Mouse (Mus musculus) limb, embryonic 13.5 days (tissue): Measurements from ENCODE around the gene Ufsp1. TPM values are rescaled to one million over a fixed set of nuclear protein-coding genes. Genes with fewer than 3 reads are reported as not detected.
"Not testable (repeated sequence)": the region's sequence is repeated elsewhere in the genome, so short reads cannot be mapped to it uniquely, and the experiment has no call there.

Experiments used
- ATAC-seq: fragments of 200-750 bp; cut with Nextera tagmentation; 2 replicates; pipeline ENCODE4 v1.8.0; 2017; ENCODE audit warnings: low read depth, moderate number of reproducible peaks, moderate TSS enrichment; ENCODE audit not compliant: low FRiP score
- H3K27ac ChIP-seq: fragments of 300-500 bp; sonication (generic); 2 replicates; pipeline ENCODE4 v1.5.1; 2015; ENCODE audit warnings: inconsistent platforms, mild to moderate bottlenecking, moderate library complexity
- H3K27me3 ChIP-seq: fragments of 300-500 bp; sonication (generic); 2 replicates; pipeline ENCODE4 v1.6.1; 2015; ENCODE audit warnings: mild to moderate bottlenecking, inconsistent platforms
- H3K36me3 ChIP-seq: fragments of 300-500 bp; sonication (generic); 2 replicates; pipeline ENCODE4 v1.6.1; 2015; ENCODE audit warnings: inconsistent platforms, mild to moderate bottlenecking, moderate library complexity
- H3K4me1 ChIP-seq: fragments of 300-500 bp; sonication (generic); 2 replicates; pipeline ENCODE4 v1.6.1; 2015; ENCODE audit warnings: inconsistent platforms
- H3K4me2 ChIP-seq: fragments of 300-500 bp; sonication (generic); replicated peaks from 2 replicates; pipeline ENCODE4 v1.6.1; 2015; ENCODE audit warnings: inconsistent platforms, mild to moderate bottlenecking, moderate library complexity
- H3K4me3 ChIP-seq: fragments of 300-500 bp; sonication (generic); 2 replicates; pipeline ENCODE4 v1.5.1; 2015; ENCODE audit warnings: moderate library complexity, mild to moderate bottlenecking, inconsistent platforms
- H3K9ac ChIP-seq: fragments of 300-500 bp; sonication (generic); 2 replicates; pipeline ENCODE4 v1.6.1; 2015; ENCODE audit warnings: mild to moderate bottlenecking, inconsistent platforms
- H3K9me3 ChIP-seq: fragments of 300-500 bp; sonication (generic); 2 replicates; pipeline ENCODE4 v1.6.1; 2016; ENCODE audit warnings: inconsistent platforms
- WGBS: fragments of 180-500 bp; shearing (Covaris S2); methylation state at CpG from one replicate; pipeline ENCODE4 v1.1.7; 2015; 5-methylcytosine and 5-hydroxymethylcytosine counted together
- polyA plus RNA-seq: library from polyadenylated mRNA; unstranded; fragments of >200 nt; fragmentation: Nextera tagmentation; extraction: Ambion mirVana; gene quantifications from 2 replicates; pipeline ENCODE4 v1.2.1, GENCODE M21; 2015

Ufsp1 gene
- polyA plus RNA-seq = 8.4 and 9.6 TPM in 2 replicates

GRCm38 (mm10) chr5:137293839-137294743 is at the start of gene Ufsp1:
TSS of gene Ufsp1 (plus strand) at chr5:137294629.
- Histone ChIP-seq H3K4me2 (peak within 1 kb of the TSS; percentile 100), H3K4me3 (peak within 1 kb of the TSS; percentile 61), H3K27me3 (peaks cover 42% of the 10 kb centered on the region), H3K27ac (peak within 1 kb of the TSS; percentile 85), H3K9me3 (no peaks in the 10 kb centered on the region), H3K9ac (peak within 1 kb of the TSS; percentile 84), H3K4me1 (peaks cover 18% of the 10 kb centered on the region), H3K36me3 (peaks cover 44% of the 10 kb centered on the region)
- ATAC-seq = peak; percentile 95
- under 1% methylated on average over 52 of the region's 52 CpGs for WGBS

- H3K27ac ChIP-seq = no peak overlapping the region
- no peak overlapping the region for H3K4me3 ChIP-seq
- no peak for ATAC-seq
- no peaks in the 10 kb centered on the region for H3K36me3 ChIP-seq
- H3K4me1 ChIP-seq = peaks cover 7% of the 10 kb centered on the region
- H3K9me3 ChIP-seq = no peaks in the 10 kb centered on the region
- 79% methylated on average over 14 of the region's 14 CpGs for WGBS
- H3K9ac ChIP-seq = no peak overlapping the region
- no peaks in the 10 kb centered on the region for H3K27me3 ChIP-seq
- no peak overlapping the region for H3K4me2 ChIP-seq
Observed at GRCm38 (mm10) chr5:137263897-137264720, 30.3 kb upstream of the Ufsp1 start.

GRCm38 (mm10) chr5:137264787-137265186 is 29.6 kb upstream of the Ufsp1 start:
- Histone ChIP-seq H3K36me3 (no peaks in the 10 kb centered on the region), H3K4me3 (no peak overlapping the region), H3K27me3 (no peaks in the 10 kb centered on the region), H3K4me2 (no peak overlapping the region), H3K27ac (no peak overlapping the region), H3K4me1 (peaks cover 7% of the 10 kb centered on the region), H3K9me3 (no peaks in the 10 kb centered on the region), H3K9ac (no peak overlapping the region)
- ATAC-seq = no peak
- 93% methylated on average over 11 of the region's 11 CpGs for WGBS

- 37% methylated on average over 14 of the region's 18 CpGs for WGBS
Observed at GRCm38 (mm10) chr5:137268131-137268910, 26.1 kb upstream of the Ufsp1 start.

GRCm38 (mm10) chr5:137277360-137278342 is 16.8 kb upstream of the Ufsp1 start:
- H3K27me3 ChIP-seq = 0 out of 2 replicates have a peak, but pooled peaks cover 7% of the 10 kb centered on the region
- H3K9me3 ChIP-seq = peaks cover 13% of the 10 kb centered on the region
- H3K9ac ChIP-seq = peak overlapping the region; percentile 19; the same call in 1 of the 2 replicates
- peaks cover 9% of the 10 kb centered on the region for H3K4me1 ChIP-seq
- no peak overlapping the region for H3K4me3 ChIP-seq
- H3K27ac ChIP-seq = no peak overlapping the region
- no peaks in the 10 kb centered on the region for H3K36me3 ChIP-seq
- peak overlapping the region; percentile 32 for H3K4me2 ChIP-seq
- peak; percentile 75 for ATAC-seq
- 30% methylated on average over 18 of the region's 18 CpGs for WGBS

More at GRCm38 (mm10) chr5:137268131-137268910, 26.1 kb upstream of the Ufsp1 start:
- no peaks in the 10 kb centered on the region for H3K36me3 ChIP-seq
- no peak overlapping the region for H3K27ac ChIP-seq
- H3K4me1 ChIP-seq = peaks cover 7% of the 10 kb centered on the region
- no peak overlapping the region for H3K9ac ChIP-seq
- peak overlapping the region; percentile 41 for H3K4me2 ChIP-seq
- no peak overlapping the region for H3K4me3 ChIP-seq
- peaks cover 6% of the 10 kb centered on the region for H3K9me3 ChIP-seq
- ATAC-seq = no peak
- no peaks in the 10 kb centered on the region for H3K27me3 ChIP-seq

GRCm38 (mm10) chr5:137284411-137284810 is 10.0 kb upstream of the Ufsp1 start:
- H3K9ac ChIP-seq, H3K4me2 ChIP-seq, ATAC-seq, H3K9me3 ChIP-seq, H3K27ac ChIP-seq, H3K4me3 ChIP-seq, H3K36me3 ChIP-seq: not testable (repeated sequence)
- peaks cover 16% of the 10 kb centered on the region for H3K4me1 ChIP-seq
- H3K27me3 ChIP-seq = peaks cover 37% of the 10 kb centered on the region
- WGBS = 75% methylated on average over 5 of the region's 6 CpGs

GRCm38 (mm10) chr5:137285045-137285444 is 9.4 kb upstream of the Ufsp1 start:
- Histone ChIP-seq H3K36me3 (no peaks in the 10 kb centered on the region), H3K27ac (no peak overlapping the region), H3K9me3 (0 out of 2 replicates have a peak, but pooled peaks cover 4% of the 10 kb centered on the region), H3K27me3 (peaks cover 43% of the 10 kb centered on the region), H3K4me1 (peaks cover 16% of the 10 kb centered on the region), H3K9ac (no peak overlapping the region), H3K4me3 (no peak overlapping the region), H3K4me2 (no peak overlapping the region)
- 58% methylated on average over 5 of the region's 5 CpGs for WGBS
- no peak for ATAC-seq

- no peak overlapping the region for H3K9ac ChIP-seq
- ATAC-seq = no peak
- H3K27ac ChIP-seq = no peak overlapping the region
- peaks cover 16% of the 10 kb centered on the region for H3K4me1 ChIP-seq
- H3K27me3 ChIP-seq = peaks cover 53% of the 10 kb centered on the region
- no peak overlapping the region for H3K4me3 ChIP-seq
- no peaks in the 10 kb centered on the region for H3K36me3 ChIP-seq
- 44% methylated on average over 7 of the region's 7 CpGs for WGBS
- H3K9me3 ChIP-seq = 0 out of 2 replicates have a peak, but pooled peaks cover 4% of the 10 kb centered on the region
- no peak overlapping the region for H3K4me2 ChIP-seq
Observed at GRCm38 (mm10) chr5:137285986-137286385, 8.4 kb upstream of the Ufsp1 start.

GRCm38 (mm10) chr5:137286655-137287031 is 7.8 kb upstream of the Ufsp1 start:
- WGBS = 2% methylated on average over 13 of the region's 16 CpGs
- peak overlapping the region; percentile 75 for H3K4me2 ChIP-seq
- peak; percentile 52; the same call in 1 of the 2 replicates for ATAC-seq
- H3K9me3 ChIP-seq = 0 out of 2 replicates have a peak, but pooled peaks cover 4% of the 10 kb centered on the region
- H3K27me3 ChIP-seq = peaks cover 59% of the 10 kb centered on the region
- H3K27ac ChIP-seq = no peak overlapping the region
- H3K9ac ChIP-seq = no peak overlapping the region; the same call in 1 of the 2 replicates
- H3K4me1 ChIP-seq = peaks cover 16% of the 10 kb centered on the region
- H3K4me3 ChIP-seq = peak overlapping the region; percentile 47
- no peaks in the 10 kb centered on the region for H3K36me3 ChIP-seq

- ATAC-seq = peak; percentile 17; the same call in 1 of the 2 replicates
- Histone ChIP-seq H3K27me3 (peaks cover 66% of the 10 kb centered on the region), H3K9me3 (0 out of 2 replicates have a peak, but pooled peaks cover 4% of the 10 kb centered on the region), H3K4me2 (peak within 1 kb of the TSS; percentile 75), H3K9ac (peak within 1 kb of the TSS; percentile 66), H3K36me3 (no peaks in the 10 kb centered on the region), H3K27ac (no peak within 1 kb of the TSS), H3K4me3 (peak within 1 kb of the TSS; percentile 47), H3K4me1 (peaks cover 16% of the 10 kb centered on the region)
- 1% methylated on average over 40 of the region's 40 CpGs for WGBS
Observed at GRCm38 (mm10) chr5:137287032-137287952, 7.1 kb upstream of the Ufsp1 start, which contains the start of gene Ache. TSS of gene Ache (plus strand) at chr5:137287519.
